Mouse (Mus musculus): ENCODE results near the gene Ppcs.

The Ppcs gene

DNA sequence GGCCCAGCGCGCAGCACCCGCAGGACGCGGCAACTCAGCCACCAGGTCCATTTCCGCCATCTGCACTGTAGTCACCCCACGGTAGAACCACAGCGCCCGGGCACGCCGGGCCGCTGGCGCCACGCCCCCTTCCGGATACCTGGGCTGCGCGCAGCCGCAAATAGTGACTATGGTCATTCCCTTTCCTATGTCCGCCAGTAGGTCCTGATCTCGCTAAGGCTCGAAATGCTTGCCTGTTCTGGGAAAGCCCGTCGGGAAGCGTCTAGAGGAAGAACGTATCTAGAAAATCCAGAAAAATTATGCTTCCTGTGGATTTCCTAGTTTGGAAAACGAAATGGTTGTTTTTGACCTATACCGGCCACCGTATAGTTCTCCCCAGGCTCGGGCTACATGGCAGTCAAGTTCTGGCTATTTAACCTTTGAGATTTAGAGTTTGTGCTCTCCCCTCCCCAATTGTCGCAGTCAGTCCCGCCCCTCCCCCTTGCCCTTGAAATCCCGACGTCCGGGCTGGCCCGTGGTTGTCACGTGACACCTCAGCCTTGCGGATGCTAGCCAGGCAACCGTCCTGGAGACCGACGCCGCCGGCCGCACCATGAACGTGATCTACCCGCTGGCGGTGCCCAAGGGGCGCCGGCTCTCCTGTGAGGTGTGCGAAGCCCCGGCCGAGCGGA lies at the start of gene Ppcs, which contains the start of gene Zmynd12:
TSS of gene Ppcs (minus strand) at position 127 of the 671 bp plus-strand sequence.
TSS of gene Zmynd12 (plus strand) at position 521 of the 671 bp plus-strand sequence.
- peak; percentile 84 for DNase-seq (ENCODE audit: low read depth, low spot score)

DNA sequence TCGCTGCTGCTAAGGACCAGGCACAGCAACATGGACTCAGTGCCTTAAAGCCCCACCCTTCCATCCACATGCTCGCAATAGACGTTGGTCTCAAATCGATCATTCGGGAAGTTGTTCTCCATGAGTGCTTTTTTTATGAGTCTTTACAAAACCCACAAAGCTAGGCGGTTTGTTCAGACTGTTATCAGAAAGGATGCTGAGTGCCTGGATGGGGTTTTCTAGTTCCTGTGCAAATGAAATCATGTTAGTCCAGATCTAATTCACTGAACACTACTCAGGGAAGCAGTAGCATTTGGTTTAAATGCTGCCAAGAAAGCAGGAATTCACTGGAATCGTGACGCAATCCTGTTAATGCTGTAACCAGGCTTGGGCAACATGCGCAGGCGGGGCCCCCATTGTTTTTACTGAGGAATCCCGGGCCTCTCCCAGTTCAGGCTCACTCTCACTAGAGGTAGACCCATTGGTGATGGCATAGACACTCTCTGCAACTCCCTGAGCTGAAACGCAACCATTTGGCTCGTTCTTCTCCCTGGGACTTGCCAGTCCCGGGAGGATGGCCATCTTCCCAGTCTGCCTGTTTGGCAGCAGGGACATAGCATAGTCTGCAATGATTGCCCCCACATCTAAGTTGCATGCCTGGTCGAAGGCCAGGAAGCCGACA lies 45.6 kb upstream of the Ppcs start:
- no peak for DNase-seq (ENCODE audit: low read depth, low spot score)

DNA sequence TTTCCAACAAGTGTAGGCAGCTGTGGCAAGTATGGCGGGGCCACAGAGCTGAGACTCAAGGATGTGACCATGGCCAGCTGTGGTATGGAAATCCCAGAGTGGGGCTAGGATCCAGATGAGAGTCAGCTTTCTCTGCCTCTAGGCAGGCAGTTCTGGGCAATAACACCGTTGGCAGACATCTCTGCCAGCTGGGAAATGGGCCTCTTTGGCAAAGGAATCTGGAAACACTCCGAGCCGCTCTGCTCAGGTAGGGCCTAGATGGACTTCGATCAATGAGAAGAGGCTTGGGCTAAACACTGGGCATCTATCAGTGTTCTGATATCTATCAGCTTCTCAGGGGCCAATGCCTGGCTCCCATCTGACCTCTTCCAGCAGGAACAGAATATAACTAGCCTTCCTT lies 43.6 kb upstream of the Ppcs start:
- no peak for DNase-seq (ENCODE audit: low read depth, low spot score)

DNA sequence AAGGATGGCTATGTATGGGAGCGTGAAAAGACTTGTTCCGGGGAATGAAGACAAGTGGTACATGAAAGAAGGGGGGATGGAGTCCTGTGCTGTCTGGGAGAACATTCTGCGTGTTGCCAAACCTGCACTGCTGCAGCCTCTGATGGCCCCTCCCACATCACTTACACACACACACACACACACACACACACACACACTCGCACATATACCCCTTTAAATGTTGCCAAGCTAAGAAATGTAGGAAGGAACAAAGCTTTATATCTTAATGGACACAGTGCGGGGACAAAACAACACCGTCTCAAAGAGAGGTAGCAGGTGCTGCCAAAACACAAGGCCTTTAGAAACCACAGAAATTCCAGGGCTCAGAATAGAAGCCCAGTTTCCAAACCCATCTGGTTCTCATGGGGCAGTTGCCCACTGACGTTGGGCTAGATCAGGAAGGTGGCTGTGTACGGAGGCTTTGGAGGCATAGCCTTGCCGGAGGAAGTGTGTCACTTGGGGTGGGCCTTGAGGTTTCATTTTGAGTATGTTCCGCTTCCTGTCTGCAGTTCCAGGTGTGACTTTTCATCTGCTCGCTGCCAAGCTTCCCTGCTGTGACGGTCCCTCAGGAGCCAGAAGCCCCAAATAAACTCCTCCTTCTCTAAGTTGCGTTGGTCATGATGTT lies 41.7 kb upstream of the Ppcs start:
- DNase-seq (ENCODE audit: low read depth, low spot score): no peak

DNA sequence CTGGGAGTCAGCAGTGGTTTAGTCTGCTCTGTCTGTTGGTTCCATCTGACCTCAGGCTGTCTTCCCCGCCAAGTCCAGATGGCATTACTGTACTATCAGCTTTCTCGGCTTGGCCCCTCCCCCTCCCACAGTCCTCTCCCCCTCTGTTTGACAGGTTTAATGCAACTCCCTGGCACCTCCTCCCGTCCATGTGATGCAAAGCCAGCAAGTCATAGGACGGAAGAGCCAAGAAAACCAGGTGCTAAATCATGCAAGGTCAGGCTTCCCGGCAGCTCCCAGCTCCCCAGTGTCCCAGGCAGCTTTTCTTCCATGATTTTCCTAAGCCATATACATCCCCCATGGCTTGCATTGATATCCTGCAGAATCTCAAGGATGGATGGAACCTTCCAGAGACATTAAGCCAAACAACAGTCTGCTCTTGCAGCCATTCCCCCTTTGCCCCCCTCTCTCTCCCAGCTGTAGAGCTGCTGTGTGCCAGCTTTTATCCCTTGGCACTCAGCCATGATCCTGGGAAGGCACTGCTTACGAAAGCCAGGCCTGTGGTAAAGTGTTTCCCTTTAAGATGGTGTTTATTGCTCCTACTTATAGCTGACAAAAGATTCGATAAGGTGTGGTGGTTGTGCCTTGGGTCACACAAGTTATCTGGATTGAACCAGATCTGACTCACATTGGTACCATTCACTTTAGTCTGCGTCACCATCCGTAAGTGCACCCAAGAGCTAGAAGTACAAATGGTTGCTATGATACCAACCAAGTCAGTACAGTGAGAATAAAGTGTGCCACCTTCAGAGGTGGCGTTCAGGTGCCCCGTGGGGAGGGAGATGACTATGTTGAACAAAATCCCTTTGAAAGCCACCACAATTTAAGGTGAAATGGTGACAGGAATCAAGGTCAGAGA lies 40.9 kb upstream of the Ppcs start:
- DNase-seq (ENCODE audit: low read depth, low spot score): peak; percentile 78

DNA sequence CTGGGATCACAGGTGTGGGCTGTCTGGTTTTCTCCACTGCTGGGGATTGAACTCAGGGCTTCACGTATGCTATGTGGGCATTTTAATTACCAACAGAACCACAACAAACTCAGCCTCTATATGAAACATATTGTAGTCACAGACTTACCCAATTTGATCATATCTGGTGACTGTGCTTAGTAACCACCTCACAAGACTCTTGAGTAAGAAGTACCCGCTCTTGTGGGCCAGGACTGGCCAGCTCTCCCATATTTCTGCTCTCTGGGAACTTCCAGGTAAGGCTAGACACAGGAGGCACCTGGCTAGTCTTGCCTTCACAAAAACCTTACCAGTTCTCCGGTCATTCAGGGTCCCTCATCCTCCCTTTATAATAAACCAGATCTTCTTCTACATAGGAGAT lies 40.2 kb upstream of the Ppcs start:
- DNase-seq (ENCODE audit: low read depth, low spot score): no peak

DNA sequence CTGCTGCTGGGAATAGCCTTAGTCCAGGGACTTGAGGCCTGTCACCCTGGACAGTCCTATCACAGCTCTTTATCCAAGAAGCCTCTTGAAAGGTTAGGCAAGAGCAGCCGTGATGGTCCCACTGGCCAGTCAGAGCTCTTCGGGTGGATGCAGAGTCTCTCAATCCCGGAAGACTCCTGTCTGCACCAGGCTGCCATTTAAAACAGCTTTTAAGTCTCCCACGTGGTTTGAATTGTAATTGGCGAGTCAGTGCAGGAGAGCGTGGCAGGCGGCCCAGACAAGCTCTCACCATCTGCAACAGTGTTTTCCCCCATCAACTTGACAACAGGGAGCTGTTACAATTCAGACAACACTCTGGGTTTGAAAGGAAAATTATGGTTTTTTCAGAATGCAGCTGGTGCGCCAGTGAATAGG lies 38.5 kb upstream of the Ppcs start:
- no peak for DNase-seq (ENCODE audit: low read depth, low spot score)

DNA sequence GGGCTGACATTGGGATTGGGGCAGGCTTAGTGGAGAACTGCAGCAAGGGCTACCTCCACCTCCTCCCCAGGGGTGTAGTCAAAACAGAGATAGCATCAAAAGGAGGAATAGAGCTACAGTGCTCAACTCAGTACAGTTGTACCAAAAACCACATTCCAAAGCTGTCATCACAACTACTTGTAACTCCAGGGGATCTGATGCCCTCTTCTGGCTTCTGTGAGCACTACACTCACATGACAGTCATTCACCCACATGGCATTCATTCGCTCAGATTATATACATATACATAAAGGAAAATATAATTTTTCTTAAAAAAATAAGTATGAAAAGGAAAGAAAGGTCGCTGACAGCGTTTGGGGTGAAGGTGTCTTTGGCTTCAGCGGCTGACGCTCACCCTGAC lies 38.1 kb upstream of the Ppcs start:
- no peak for DNase-seq (ENCODE audit: low read depth, low spot score)

DNA sequence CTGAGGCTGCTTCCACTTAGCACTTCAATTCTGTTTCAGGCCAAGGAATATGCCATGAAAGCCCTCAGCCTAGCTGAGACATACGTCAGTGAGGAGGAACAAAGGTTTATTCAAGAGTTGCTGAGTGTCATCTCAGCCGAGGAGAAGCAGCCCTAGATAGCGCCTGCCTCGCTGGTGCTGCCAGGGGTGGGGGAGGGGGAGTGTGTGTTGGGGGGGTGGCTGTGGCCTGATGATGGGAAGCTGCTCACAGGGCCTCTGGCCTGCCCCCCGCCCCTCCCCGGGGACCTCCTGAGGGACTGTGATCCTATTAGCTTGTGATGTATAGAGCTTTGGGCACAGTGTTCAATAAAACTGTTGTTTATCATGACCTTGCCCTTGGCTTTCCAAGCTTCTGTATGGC lies 31.3 kb upstream of the Ppcs start:
- no peak for DNase-seq (ENCODE audit: low read depth, low spot score)

DNA sequence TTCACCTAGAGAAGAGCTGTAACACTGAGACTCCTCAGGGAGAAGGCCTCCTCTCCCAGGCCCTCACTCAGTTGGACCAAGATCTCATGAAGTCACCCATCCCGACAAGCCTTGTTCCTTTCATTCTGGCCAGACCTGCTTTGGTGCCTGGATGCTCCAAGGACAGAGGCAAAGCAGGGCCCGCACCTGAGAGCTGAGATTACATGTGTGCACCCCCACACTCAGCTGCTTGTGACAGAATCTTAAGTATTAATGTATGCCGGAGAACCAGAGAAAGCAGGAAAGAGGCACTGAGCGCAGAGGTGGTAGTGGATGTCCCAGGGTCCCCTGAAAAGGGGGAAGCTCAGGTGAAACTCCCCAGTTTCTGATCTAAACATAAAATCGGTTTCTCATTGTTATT lies 30.9 kb upstream of the Ppcs start:
- DNase-seq (ENCODE audit: low read depth, low spot score): no peak

DNA sequence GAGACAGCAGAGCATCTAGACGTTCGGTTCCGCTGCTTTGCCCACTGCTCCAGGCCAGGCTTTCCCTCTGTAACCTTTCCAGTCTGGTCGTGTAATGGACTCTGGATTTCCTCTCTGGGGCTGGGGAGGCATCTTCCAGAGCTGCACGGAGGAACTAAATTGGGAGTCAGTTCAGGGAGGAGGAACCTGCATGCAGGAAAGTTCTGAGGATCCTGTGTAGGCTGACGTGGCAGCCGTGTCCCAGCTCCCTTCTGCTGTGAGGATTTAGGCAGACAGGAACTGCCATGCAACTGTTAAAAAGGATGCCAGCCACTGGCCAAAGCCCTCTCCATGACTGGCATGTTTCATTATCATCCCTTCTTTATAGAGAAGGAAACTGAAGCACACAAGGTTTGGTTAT lies 28.2 kb upstream of the Ppcs start:
- DNase-seq (ENCODE audit: low read depth, low spot score): no peak

DNA sequence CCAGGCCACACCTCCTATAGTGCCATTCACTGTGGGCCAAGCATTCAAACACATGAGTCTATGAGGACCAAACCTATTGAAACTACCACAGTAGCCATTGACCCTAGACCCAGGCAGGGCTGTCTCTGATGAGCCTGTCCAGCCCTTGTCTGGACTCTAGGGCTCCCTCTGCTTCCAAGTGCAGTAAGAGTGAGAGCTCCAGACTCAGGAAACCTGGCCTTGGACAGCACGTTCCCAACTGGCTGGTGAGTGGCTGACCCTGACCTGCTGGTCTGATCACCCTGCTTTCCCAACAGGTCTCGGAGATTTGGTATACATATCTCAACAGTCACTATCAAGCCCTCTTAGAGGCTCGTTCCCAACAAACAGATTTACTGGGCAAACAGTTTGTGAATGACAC lies 25.6 kb upstream of the Ppcs start:
- no peak for DNase-seq (ENCODE audit: low read depth, low spot score)

DNA sequence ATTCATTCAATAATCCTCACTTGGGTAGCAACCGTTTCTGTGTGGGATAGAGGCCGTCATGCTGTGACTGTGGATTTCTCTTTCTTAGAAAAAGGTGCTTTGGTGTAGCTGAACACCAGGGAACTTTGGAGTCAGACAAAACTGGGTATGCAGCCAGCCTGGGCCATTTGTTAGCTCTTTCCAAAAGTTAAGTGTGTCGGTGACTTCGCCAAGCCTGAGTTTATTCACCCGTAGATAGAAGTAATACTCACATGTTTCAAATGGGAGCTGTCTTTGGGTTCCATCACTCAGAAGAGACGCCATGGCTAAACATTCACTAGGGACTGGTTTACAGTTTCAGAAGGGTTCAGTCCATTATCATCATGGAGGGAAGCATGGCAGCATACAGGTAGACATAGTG lies 25.0 kb upstream of the Ppcs start:
- no peak for DNase-seq (ENCODE audit: low read depth, low spot score)

DNA sequence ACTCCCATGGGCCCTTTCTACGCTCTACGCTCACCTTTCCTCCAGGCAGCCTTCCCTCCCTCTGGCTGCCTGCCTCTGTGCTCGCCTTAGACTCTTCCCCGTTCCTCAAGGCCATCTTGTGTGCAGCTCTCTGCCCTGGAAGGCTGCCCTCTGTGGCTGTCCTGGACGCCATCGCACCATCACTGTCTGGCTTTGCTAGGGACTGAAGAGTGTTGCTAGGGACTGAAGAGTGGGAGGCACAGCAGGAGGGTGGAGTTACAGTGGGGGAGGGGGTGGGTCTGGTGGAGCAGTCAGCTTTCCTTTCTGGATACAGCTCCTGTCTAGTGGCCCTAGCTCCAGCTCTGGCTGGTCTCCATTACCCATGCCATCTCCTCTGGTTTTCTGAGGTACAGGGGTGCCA lies 20.3 kb upstream of the Ppcs start:
- no peak for DNase-seq (ENCODE audit: low read depth, low spot score)

DNA sequence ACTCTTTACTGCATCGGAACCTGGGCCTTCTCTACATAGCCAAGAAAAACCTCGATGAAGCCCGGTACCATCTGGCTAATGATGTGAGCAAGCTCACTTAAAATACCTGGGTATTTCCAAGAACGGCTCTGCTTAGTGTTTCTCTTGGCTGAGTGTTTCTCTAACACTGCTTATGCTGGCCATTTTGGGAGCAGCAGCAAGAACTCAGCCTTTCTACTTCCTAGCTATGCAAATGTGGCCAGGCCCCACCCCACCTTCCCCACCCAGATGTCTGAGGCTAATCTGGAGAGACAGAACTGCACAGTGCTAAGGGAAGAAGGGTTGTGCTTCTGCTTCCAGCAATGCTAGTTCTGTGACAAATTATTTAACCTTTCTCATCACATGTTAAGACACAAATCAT lies 19.6 kb upstream of the Ppcs start:
- DNase-seq (ENCODE audit: low read depth, low spot score): no peak

DNA sequence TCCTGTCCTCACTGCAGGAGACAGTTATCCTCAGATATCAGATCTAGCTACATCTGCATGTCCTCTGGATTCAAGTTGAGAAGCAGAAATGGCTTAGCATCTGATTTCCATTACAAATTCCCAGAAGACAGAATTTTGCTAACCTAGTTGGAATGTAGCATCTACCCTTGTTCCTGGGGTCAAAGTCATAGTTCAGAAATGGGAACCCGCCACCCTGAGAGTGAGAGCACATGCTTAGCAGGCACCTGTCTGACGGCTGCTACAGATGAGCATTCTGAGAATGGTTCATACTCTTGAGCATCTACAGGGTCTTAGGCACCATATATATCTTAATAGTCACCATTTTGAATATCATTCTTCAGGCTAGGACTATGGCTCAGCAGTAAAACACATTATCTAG lies 15.7 kb upstream of the Ppcs start:
- DNase-seq (ENCODE audit: low read depth, low spot score): no peak

DNA sequence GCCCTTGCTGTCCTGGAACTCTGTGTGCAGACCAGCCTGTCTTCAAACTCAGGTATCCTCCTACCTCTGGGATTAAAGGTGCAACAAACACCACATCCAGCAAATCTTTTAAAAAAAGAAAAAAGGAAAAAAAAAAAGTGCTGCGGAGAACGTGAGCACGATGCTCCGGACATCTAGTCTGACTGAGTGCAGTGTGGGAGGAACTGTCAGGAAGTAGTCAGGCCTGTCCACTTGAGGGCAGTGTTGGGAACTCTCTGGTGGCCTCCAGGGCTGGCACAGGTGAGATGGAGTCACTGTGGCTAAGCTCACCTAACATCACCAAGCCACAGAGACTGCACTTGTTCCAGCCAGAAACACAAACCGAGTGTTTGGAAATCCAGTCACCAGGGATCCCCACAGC lies 8.5 kb upstream of the Ppcs start:
- no peak for DNase-seq (ENCODE audit: low read depth, low spot score)

DNA sequence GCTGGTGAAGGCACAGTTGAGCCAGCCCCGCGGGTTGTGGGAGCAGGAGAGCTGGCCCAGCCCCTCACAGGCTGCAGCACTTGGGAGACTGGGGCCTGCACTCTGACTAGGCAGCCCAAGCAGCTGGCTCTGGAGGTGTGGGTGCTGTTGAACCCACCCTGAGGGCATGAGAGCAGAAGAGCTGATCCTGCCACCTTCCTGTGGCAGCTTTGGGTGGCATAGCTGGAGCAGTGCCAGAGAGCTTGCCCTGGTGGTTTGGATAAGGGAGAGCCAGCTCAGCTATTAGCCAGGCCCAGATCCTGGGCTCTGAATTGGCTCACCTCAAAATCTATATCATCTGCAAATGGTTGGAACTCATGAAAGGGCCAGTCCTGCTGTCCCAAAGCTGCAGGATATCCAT lies 5.5 kb upstream of the Ppcs start:
- no peak for DNase-seq (ENCODE audit: low read depth, low spot score)

DNA sequence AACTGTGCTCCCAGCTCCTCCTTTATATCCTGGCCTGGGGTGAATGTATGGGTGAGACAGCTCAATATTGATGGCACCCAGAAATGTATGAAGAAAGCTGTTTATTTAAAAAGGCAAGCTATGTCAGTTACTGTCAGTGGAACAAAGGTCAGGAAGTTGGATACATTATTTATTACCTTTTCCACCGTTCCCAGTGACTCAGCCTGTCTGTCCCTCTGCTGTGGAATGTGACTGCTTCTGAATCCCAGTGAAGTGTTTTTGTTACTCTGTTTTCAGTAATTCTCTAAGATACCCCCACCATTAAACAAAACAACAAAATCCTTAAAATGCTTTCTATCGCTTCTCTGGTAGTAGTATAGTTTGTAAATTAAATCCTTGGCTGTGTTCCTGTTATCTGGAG lies 3.4 kb upstream of the Ppcs start:
- DNase-seq (ENCODE audit: low read depth, low spot score): no peak

DNA sequence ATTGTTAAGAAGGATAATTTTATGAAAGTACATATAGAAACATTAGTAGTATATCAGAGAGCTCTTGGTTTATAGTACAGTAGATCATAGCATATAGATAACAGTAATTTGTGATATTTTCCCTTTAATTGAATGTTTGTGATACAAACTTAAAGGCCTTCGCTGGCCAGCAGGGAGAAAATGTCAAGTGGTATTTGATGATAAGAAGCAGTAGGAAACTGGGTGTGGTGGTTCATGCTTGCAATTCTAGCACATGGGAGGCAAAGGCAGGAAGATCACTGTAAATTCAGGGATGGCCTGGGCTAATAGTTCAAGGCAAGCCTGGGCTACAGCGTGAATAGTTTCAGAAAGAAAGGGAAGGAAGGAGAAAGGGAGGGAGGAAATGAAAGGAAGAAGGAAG lies 2.9 kb upstream of the Ppcs start:
- no peak for DNase-seq (ENCODE audit: low read depth, low spot score)

DNA sequence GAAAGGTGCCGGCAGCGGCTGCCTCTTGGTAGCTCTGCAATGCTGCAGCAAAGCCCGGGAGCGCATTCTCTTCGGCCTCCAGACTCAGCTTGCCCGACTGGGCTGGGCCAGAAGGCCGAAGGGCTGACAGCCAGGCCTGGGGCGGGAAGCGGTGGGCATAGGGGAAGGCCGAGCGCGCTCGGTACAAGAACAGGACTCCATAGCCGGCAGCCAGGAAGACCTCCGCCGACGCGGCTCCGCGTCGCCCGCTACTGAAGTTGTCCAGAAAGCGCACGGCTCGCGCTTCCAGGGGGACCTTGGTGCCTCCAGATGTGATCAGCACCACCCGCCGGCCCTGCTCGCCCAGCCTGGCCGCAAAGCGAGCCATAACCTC lies 313 bp downstream of the Ppcs start:
- DNase-seq (ENCODE audit: low read depth, low spot score): no peak

DNA sequence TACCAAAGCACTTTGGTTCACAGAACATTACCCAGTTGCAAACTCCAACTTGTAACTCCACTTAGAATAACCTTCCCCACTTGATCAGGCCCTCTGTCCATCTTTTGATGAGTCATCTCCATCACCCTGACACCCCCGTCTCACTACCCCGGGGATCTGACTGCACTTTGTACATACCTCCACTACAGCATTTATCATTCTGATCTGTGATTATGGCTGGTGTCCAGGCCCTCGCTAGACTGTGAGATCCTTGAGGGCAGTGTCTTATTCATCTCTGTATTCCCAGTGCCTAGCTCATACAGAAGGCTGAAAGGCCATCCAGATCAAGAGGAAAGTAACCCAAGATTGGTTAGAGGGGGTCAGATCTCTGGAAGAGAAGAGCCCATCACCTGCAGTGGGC lies 1.0 kb downstream of the Ppcs start:
- DNase-seq (ENCODE audit: low read depth, low spot score): no peak
